Mouse (Mus musculus): ENCODE results near the gene Sptssa.
"Not testable (repeated sequence)": the region's sequence is repeated elsewhere in the genome, so short reads cannot be mapped to it uniquely, and the experiment has no call there.

Gene Sptssa

DNA sequence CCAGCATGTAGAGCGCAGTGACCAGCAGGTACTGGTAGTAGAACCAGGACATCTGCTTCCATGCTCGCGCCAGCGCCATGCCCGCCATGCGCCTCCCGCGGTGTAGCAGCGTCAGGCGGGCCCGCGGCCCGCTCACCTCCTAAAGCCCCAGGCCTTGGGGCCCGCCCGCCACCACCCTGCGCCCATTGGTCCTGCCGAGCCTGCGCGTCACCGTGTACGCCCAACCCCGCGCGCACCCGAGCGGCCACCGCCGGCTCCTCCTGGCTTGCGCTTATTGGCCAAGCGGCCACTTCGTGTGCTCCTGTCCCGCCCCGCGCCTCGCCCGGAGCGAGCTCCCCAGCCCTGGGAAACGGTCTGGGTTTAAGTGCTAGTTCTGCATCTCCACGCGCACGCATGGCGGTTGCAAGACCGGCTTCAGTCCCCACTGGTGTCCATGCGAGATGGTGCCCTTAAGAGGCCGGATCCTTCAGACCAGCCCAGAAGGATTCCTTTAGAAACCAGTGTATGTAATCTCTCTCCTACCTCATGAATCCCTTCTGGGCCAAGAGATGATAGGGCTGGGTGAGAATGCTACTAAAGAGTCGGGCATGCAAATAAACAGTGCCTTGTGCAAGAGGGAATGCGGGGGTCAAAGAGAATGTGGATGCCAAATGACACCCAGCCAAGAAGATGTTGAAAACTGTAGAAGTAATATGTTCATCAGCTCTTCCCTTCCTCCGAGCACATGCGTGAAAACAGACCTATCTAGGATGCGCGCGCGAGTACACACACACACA, at the start of gene Sptssa:
Gene Sptssa, minus strand, starts transcription at position 178 of the 776 bp plus-strand sequence.
- DNase-seq = peak; percentile 97

DNA sequence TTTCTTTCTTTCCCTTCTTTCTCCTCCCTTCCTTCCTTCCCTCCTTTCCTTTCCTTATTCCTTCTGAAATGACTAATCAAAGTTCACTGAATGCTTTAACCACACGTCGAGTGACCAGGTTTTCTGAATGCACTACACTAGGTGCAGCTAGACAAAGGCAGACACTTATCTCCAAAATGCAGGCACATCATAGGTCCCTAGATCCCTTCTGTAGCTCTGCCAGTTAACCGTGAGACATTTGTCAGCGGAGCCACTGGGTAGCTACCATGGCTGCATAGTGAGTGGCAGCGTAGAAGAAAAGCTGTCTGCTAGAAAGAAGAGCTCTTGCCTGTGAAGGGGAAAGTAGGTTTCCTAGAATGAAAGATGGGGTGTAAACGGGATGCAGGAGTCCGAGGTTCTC, 43.0 kb upstream of the Sptssa start:
- DNase-seq = no peak

DNA sequence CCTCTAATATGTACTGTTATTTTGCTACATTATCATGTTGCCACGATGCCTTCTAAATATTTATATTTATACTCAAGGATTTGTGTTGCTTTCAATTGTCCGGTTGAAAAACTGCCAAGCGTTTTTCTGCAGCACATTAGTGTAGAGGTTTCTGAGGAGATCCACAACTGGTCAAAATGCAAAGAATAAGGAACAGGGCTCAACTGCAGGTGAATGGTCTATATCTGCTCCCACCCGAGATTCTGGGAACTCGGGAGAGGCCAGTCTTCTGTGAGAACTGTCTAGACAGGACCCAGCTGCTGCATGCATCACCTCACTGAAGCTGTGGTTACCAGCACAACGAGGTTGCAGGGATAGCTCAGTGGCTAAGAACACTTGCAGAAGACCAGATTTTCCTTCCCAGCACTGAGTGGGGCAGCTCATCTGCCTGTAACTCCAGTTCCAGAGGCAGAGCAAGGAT, 41.4 kb upstream of the Sptssa start:
- DNase-seq = peak; percentile 49

DNA sequence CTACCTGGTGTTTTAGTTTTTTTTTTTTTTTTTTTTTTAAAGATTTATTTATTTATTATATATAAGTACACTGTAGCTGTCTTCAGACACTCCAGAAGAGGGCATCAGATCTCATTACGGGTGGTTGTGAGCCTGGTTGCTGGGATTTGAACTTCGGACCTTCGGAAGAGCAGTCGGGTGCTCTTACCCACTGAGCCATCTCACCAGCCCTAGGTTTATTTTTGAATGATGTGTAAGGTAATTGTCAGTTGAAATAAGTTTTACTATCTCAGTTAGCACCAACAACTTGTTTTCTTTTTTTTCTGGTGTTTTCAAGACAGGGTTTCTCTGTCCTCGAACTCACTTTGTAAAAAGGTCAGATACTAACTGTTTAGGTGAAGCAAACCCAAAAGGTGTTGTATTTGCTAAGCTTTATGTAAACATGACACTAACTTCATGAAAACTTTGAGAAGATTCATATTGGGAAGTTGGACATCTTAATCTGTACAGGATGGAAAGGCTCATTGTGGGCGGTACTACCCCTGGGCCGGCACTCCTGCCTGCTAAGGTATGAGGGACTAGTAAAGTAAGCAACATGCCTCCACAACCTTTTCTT, 40.7 kb upstream of the Sptssa start:
- DNase-seq = peak; percentile 61

DNA sequence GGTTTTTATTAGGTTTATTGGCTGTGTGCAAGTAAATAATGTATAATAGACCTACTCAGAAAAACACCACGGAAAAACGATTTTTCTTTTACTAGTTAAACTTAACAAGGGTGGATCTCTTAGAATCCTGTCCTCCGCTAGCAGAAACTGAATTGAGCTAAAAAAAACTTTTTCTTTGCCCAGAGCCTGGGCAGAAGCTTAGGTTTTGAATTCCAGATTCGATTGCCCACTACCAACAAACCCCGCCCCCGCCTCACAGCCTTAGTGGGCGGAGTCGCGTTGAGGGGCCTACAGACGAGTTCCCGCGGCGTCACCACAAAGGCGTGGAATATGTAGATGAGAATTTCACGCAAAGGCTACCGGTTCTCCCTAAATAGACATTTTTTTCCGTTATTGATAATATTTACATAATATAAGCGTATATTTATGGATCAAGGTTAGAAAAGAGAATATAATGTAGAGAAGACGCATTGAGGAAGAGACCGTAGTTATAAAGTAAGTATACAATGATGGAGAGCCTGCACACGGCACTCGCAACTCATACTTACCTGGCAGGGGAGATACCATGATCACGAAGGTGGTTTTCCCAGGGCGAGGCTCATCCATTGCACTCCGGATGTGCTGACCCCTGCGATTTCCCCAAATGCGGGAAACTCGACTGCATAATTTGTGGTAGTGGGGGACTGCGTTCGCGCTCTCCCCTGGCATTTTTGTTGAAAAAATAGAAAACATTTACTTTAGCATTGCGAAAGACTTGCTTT, 40.0 kb upstream of the Sptssa start:
- DNase-seq = peak; percentile 95

DNA sequence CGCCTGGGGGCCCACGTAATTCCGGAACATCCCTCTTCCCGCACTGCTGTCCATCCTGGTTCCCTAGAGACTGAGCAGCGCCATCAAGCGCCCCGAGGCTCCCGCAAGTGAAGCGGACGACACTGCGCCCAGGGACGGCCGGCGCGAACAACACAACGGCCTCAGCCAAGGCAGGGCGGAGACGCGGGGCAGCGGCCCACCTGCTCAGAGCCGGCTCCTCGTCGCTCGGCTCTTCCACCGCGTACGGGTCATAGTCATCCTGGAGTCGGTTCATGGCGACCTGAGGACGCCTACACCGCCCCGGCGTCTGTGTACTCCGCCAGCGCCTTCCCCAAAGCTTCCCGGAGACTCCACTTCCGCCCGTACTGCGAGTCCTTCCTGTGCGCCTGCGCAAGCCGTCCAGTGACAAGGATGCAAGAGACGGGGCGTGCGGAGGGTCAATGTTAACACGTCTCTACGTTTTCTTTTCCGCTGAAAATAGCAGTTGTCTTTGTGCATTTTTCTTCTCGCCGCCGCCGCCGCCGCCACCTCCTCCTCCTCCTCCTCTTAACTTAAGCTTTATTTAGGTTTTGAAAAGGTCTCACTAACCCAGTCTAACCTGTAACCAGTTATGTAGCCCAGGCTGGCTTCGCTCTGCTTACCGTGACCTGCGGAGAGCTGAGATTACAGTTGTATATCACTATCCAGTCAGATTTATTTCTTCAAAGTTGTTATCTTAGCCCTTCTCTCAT, 39.3 kb upstream of the Sptssa start, which contains the start of gene Eapp:
Gene Eapp, minus strand, starts transcription at position 387 of the 731 bp plus-strand sequence.
- peak; percentile 97 for DNase-seq

DNA sequence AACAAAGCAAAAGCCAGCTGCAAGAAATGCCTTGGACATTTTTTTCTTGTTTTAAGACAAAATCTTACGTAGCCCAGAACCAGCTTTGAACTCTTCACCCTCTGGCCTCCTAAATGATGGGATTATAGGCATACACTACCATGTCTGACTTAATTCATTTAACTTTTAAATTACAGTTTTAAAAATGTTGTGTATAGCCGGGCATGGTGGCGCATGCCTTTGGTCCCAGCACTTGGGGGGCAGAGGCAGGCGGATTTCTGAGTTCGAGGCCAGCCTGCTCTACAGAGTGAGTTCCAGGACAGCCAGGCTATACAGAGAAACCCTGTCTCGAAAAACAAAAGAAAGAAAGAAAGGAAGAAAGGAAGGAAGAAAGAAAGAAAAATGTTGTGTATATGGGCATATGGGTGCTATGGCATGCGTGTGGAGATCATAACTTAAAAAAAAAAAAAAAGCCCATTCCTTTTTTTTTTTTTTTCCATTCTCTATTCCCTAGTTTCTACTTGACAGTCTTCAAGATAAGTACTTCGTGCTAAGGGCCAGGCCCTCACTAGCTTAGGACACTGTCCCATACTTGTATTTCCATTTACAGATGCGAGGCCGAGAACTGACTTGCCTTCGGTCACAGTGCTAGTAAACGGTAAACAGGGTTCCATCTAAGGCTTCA, 38.6 kb upstream of the Sptssa start:
- DNase-seq = peak; percentile 30

DNA sequence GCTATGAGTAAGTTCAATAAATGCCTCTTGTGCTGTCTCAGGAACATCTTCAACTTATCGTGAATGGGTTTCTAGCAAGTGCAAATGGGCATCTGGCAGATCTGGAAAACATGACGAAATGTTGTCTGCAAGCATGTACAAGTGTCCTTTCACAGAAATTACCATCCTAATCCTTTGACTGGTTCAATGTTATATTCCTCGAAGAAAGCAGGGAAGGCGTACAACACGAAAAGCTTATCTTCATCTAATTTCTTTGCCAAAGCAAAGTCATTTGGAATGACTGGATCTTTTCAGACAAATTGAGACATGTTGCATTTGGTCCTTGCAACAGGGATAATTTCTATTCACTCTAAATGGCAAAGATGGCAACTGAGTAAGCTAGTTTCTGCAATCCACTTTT, 32.7 kb upstream of the Sptssa start:
- DNase-seq = no peak

DNA sequence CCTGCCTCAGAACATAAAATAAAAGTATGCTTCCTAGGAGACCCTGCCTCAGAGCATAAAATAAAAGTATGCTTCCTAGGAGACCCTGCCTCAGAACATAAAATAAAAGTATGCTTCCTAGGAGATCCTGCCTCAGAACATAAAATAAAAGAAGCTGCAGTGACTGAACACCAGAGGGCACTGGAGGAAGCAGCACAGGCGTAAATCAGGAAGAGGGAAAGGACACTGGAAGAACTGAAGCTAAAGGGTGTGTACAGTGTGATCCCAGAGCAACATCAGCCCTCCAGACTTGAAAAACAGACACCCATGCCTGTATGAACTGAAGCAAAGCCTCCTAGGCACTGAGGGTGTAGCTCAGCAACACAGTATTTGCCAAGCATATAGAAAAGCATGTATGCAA, 26.8 kb upstream of the Sptssa start:
- DNase-seq = no peak

DNA sequence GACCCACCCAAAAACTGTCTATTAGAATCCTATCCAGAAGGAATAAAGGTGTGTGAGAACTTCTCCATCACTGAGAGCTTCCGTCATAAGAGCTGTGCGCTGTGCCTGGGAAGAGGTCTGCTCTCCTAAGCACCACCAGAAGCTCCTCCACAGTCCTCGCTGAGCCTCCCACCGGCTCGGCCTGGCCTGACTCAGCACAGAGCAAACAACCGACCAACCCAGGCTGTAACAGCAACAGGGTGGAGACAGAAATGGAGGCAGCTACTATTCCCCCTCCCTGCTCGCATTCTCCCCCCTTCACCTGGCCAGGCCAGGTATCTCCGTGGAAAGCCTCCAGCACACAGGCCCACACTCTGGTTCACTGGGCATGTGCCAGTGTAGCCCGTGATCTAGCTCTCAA, 20.3 kb upstream of the Sptssa start:
- no peak for DNase-seq

DNA sequence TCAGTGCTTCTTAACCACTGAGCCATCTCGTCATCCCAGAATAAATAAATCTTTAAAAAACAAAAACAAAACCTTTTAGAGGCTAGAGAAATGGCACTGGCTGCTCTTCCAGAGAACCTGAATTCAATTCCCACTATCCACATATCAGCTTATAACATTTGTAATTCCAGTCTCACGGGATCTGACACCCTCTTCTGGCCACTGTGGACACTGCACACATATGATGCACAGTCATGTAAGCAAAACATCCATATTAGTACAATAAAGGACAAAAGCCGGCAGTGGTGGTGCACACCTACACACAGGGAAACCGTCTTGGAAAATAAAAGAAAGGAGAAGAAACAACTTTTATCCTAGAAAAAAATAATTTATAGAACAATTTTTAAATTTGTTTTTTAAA, 19.0 kb upstream of the Sptssa start:
- no peak for DNase-seq

DNA sequence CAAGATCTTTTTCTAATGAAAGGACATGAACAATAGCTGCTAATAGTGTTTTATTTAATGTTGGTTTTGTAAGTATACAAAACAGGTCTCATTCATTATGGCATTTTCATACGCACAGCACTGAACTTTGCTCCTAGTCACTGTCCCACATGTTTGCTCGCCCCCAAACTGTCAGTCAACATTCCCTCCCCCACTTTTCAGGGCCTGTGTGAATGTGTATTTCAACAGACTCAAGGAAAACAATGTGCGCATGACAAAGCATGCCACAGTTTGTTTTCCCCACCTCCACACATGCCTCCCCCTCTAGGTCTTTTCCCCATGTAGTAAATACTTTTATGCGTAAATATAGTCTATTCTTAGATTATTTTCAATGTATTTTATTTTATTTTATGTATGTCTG, 14.9 kb upstream of the Sptssa start:
- no peak for DNase-seq

DNA sequence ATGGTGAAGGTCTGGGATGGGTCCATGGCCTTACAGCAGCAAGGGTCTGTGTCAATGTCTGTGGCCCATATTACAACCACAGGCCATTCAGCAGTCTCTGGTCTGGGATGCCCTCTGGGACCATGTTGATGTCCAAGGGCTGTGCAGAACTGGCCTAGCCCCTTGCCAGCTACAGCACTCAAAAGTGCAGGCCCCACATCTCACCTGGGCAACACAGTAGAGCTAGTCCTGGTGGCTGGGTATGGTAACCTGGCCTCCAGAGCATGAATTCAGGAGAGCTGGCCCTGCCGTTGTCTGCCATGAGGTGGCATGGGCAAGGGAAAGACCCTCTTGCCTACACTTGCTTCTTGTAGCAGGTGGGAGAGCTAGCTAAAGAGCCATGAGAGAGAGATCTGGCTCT, 11.8 kb upstream of the Sptssa start:
- no peak for DNase-seq

DNA sequence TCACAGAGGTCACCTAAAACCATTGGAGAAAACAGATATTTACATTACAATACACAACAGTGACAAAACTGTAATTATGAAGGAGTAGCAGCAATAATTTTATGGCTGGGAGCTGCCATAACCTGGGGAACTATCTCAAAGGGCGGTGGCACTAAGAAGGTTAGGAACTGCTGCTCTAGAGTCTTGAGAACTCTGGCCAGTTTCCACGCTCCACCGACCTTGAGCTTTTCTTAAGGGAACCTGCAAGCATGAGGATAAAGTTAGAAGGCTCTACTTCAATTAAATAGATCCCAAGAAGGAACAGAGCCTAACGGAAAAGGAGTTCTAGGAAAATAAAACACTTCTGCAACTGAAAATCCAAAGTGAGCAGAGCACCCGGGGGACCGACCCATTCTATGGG, 9.2 kb upstream of the Sptssa start:
- DNase-seq = no peak

DNA sequence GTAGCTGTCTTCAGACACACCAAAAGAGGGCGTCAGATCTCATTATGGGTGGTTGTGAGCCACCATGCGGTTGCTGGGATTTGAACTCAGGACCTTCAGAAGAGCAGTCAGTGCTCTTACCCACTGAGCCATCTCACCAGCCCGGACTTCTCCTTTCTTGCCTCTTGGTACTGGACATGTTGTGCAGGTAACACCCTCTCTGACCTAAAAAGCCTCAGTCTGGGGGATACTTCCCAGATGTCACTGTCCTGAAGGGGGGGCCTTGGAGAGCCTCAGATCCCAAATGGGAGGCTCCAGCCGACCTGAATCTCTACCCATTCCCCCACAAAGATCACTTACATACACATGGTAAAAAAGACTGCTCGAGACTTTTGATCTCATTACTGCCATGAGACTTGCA, 5.1 kb upstream of the Sptssa start:
- DNase-seq = not testable (repeated sequence)

DNA sequence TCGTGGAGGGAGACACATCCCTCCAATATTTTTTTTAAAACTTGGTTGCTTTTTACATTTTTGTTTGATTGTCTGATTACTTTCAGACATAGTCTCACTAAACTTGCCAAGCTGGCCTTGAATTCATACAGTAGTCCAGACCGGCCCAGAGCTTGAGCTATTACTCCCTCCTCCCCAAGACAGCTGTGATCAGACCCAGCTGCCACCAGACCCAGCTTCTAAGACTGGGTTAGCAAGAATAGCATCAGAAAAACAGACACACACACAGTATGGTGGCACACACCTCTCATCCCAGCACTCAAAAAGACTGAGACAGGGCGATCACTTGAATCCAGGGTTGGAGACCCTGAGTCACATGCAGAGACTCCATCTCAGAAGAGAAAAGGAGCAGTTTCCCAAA, 3.5 kb upstream of the Sptssa start:
- DNase-seq = no peak

DNA sequence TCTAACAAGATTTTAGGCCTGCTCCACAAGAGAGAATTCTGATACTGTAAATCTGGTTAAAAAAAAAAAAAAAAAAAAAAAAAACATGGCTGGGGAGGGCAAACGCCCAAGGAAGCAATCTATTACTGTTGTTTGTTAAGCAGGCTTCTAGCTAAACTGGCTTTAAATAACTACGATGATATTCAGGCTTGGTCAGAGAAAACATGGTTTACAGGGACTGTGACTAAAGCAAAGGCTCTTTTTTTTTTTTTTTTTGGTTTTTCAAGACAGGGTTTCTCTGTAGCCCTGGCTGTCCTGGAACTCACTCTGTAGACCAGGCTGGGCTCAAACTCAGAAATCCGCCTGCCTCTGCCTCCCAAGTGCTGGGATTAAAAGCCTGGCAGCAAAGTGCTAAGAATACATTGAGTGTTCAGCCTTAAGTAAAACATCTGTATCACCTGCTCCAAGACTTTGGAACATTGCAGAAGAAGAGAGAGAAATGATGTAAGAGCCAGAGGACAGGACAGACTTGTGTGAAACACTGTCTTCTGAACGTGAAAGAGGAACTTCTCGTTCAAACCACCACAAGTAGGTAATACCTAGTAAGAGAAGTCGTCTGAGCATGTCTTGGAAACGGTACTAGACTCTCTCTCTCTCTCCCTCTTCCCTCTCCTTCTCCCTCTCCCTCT, 2.2 kb upstream of the Sptssa start:
- DNase-seq = no peak

DNA sequence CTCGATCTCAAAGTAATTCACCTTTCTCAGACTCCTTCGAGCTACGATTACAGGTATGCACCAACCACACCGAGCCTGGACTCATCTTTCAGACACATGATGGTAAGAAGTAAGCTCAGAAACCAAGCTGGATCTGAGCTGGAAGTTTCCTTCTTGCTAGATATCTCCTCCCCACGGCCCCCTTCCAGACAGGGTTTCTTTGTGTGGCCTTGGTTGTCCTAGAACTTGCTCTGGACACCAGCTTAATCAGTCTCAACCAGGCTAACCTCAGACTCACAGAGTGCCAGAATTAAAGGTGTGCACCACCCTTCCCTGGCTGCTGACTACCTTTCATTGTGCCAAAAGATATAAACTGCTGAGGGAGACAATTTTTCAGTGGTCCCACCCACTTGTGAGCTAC, 1.6 kb upstream of the Sptssa start:
- peak; percentile 17 for DNase-seq

DNA sequence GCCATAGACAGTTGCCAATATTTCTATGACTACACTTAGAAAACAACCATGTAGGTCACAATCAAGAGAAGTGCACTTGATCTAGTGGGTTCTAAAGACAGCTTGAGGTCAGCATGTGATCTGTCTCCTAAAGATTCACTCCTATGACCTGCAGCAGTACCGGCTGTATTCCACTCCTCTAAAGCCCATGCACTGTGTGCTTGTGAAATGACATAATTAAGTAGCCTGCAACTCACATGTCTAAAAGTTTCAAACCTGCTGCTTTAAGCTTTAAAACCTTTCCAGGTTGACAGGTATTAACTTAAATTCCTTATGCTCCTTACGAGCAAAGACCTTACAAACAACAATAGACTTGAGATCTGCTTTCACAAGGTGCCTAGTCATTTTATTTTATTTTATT, 853 bp upstream of the Sptssa start:
- DNase-seq = no peak

DNA sequence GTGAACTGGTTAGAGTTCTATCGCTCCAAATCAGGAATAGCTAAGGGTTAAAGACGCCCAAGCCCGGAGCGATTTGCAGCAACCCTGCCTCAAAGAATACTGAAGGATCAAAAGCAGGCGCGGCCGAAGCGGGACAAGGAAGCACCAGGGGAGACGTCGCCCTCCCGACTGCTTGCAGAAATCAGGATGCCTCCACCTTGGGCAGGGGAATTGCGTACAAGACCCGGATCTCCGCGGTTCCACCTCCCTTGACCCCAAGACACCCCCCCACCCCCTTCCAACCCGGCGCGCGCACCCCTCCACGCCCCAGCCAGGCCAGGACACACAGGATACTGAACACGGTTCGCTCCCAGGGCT, 356 bp downstream of the Sptssa start:
- no peak for DNase-seq

DNA sequence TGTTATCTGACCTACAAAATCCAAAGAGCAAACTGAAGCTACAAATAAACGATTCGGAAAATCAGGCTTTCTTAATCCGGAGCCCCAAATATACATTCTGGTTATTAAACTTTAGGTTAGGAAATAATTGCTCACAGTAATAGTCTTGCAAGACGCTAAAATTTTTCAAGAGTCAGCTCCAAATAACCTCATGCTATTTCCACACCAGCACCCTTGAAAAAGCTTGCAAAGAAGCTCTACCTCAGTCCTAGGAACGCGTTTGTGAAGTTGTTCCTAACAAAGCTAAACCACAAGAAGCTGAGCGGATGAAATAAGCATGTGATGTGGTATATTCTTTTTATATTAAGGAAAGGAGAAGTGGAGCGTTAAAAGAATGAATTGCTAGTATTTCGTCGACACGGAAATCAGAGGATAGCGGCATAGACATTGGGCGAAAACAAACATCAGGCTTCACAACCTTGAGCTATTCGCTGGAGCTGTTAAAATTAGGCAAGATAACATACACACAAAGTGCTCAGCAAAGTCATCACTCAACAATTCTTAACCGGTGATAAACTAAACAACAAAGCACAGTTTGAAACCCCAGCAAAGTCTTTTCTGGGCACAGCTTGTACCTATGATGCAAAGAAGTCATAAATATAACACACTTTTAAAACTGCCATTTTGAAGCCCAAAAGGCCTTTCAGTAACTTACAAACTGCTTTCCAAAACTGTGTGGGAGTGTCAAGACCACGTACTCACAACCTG, 908 bp downstream of the Sptssa start:
- DNase-seq = no peak

All from cerebellum, adult 9-11 months (tissue).